Mouse (Mus musculus) hindbrain, embryonic 14.5 days (tissue): ENCODE measurements at regions not wholly inside any gene's neighbourhood (a gene's known extent, or its start where the extent isn't known, plus 50 kb on each side); places are given as distances from the start of the nearest gene placed in this dataset.

ENCODE experiments used
- ATAC-seq: fragments of 200-750 bp; cut with Nextera tagmentation; 2 replicates; pipeline ENCODE4 v1.8.0; 2017; ENCODE audit warnings: moderate number of reproducible peaks, mild to moderate bottlenecking, moderate TSS enrichment, moderate library complexity; ENCODE audit not compliant: low FRiP score
- DNase-seq: peaks from one replicate; pipeline ENCODE4 v3.0.0-alpha.2; 2015; ENCODE audit warnings: low spot score
- H3K27ac ChIP-seq: fragments of 300-500 bp; sonication (generic); 2 replicates; pipeline ENCODE4 v1.5.1; 2014; ENCODE audit warnings: mild to moderate bottlenecking, moderate library complexity
- H3K27me3 ChIP-seq: fragments of 300-500 bp; sonication (generic); 2 replicates; pipeline ENCODE4 v1.6.1; 2014; ENCODE audit warnings: mild to moderate bottlenecking, low read length, mixed read lengths; ENCODE audit not compliant: control insufficient read depth, insufficient read depth
- H3K36me3 ChIP-seq: fragments of 300-500 bp; sonication (generic); replicated peaks from 2 replicates; pipeline ENCODE4 v1.6.1; 2014; ENCODE audit not compliant: control insufficient read depth, insufficient read depth
- H3K4me1 ChIP-seq: fragments of 300-500 bp; sonication (generic); replicated peaks from 2 replicates; pipeline ENCODE4 v1.6.1; 2014; ENCODE audit warnings: antibody characterized with exemption, low read length, mixed read lengths; ENCODE audit not compliant: control insufficient read depth, insufficient read depth
- H3K4me2 ChIP-seq: fragments of 300-500 bp; sonication (generic); replicated peaks from 2 replicates; pipeline ENCODE4 v1.6.1; 2014; ENCODE audit warnings: mild to moderate bottlenecking, moderate library complexity
- H3K4me3 ChIP-seq: fragments of 300-500 bp; sonication (generic); replicated peaks from 2 replicates; pipeline ENCODE4 v1.5.1; 2014; ENCODE audit warnings: mild to moderate bottlenecking, low read length
- H3K9ac ChIP-seq: fragments of 300-500 bp; sonication (generic); 2 replicates; pipeline ENCODE4 v1.6.1; 2014
- H3K9me3 ChIP-seq: fragments of 300-500 bp; sonication (generic); 2 replicates; pipeline ENCODE4 v1.6.1; 2016; ENCODE audit warnings: low read length; ENCODE audit not compliant: control insufficient read depth
- WGBS: fragments of 180-500 bp; shearing (Covaris S2); extraction: QIAGEN DNeasy Blood & Tissue Kit; methylation state at CpG from one replicate; pipeline ENCODE4 v1.1.7; 2014; 5-methylcytosine and 5-hydroxymethylcytosine counted together

- no peaks in the 10 kb centered on the region for H3K27me3 ChIP-seq
- WGBS, result 83% methylated on average over 3 of the region's 3 CpGs
- no peak overlapping the region for H3K9ac ChIP-seq
- no peaks in the 10 kb centered on the region for H3K36me3 ChIP-seq
- no peak for ATAC-seq
- no peak overlapping the region for H3K4me2 ChIP-seq
- H3K4me3 ChIP-seq, result no peak overlapping the region
- H3K9me3 ChIP-seq, result no peaks in the 10 kb centered on the region
- no peak overlapping the region for H3K27ac ChIP-seq
- DNase-seq, result no peak
- H3K4me1 ChIP-seq, result no peaks in the 10 kb centered on the region
Measured at GRCm38 (mm10) chr17:41525101-41525500, 590.3 kb upstream of the Cenpq start.

- H3K36me3 ChIP-seq, result no peaks in the 10 kb centered on the region
- no peaks in the 10 kb centered on the region for H3K4me1 ChIP-seq
- ATAC-seq, result no peak
- DNase-seq, result no peak
- H3K27me3 ChIP-seq, result no peaks in the 10 kb centered on the region
- H3K4me2 ChIP-seq, result no peak overlapping the region
- no peak overlapping the region for H3K9ac ChIP-seq
- H3K4me3 ChIP-seq, result no peak overlapping the region
- H3K9me3 ChIP-seq, result no peaks in the 10 kb centered on the region
- no peak overlapping the region for H3K27ac ChIP-seq
Measured at GRCm38 (mm10) chr17:41512041-41512440, 577.2 kb upstream of the Cenpq start.

GRCm38 (mm10) chr17:41505000-41505399 is 570.2 kb upstream of the Cenpq start:
- H3K27me3 ChIP-seq, result no peaks in the 10 kb centered on the region
- WGBS, result 57% methylated on average over 4 of the region's 4 CpGs
- H3K4me3 ChIP-seq, result no peak overlapping the region
- H3K36me3 ChIP-seq, result no peaks in the 10 kb centered on the region
- no peak overlapping the region for H3K4me2 ChIP-seq
- no peak overlapping the region for H3K27ac ChIP-seq
- no peaks in the 10 kb centered on the region for H3K4me1 ChIP-seq
- H3K9me3 ChIP-seq, result no peaks in the 10 kb centered on the region
- ATAC-seq (no peak), DNase-seq (peak; percentile 46)
- no peak overlapping the region for H3K9ac ChIP-seq
